Mouse (Mus musculus) myocyte (in vitro differentiated cells): ENCODE data around the gene Atf6b. TPM values are rescaled to one million over a fixed set of nuclear protein-coding genes. Genes with fewer than 3 reads are reported as not detected.

Experiments used
- H3K27me3 ChIP-seq: one replicate; pipeline ENCODE4 v1.6.1; 2011; ENCODE audit not compliant: control insufficient read depth, insufficient read depth, insufficient read length
- H3K36me3 ChIP-seq: one replicate; pipeline ENCODE4 v1.6.1; 2011; ENCODE audit not compliant: control insufficient read depth, insufficient read depth
- H3K4me2 ChIP-seq: one replicate; pipeline ENCODE4 v1.6.1; 2011; ENCODE audit warnings: low read depth, control low read depth
- H3K4me3 ChIP-seq: one replicate; pipeline ENCODE4 v1.5.1; 2011; ENCODE audit warnings: mild to moderate bottlenecking, control low read depth, moderate library complexity
- H3K79me2 ChIP-seq: one replicate; pipeline ENCODE4 v1.6.1; 2011; ENCODE audit not compliant: control insufficient read depth, insufficient read depth
- H3ac ChIP-seq: one replicate; pipeline ENCODE4 v1.6.1; 2011; ENCODE audit not compliant: control insufficient read depth, insufficient read length
- CEBPB ChIP-seq: IDR thresholded peaks from 2 replicates; pipeline ENCODE4 v1.6.1; 2011; ENCODE audit warnings: mild to moderate bottlenecking, moderate library complexity; ENCODE audit not compliant: poor library complexity, insufficient read depth, severe bottlenecking
- E2F4 ChIP-seq: IDR thresholded peaks from one replicate; pipeline ENCODE4 v1.6.1; 2011; ENCODE audit warnings: mild to moderate bottlenecking, control low read depth, moderate library complexity; ENCODE audit not compliant: insufficient read depth
- MAX ChIP-seq: IDR thresholded peaks from one replicate; pipeline ENCODE4 v1.6.1; 2011; ENCODE audit warnings: low read depth, mild to moderate bottlenecking, control low read depth
- MYOD1 ChIP-seq, 3 experiments: IDR thresholded peaks; one replicate each; pipeline ENCODE4 v1.6.1; 2011; ENCODE audit warnings: control low read depth in 2 of 3, low read depth in 2 of 3, mild to moderate bottlenecking in 2 of 3, moderate library complexity in 1 of 3; ENCODE audit not compliant: insufficient read length in 2 of 3, control insufficient read depth in 1 of 3
- MYOG ChIP-seq, 3 experiments: IDR thresholded peaks; one replicate each; pipeline ENCODE4 v1.6.1; 2011; ENCODE audit warnings: control low read depth in 2 of 3, low read depth in 2 of 3, mild to moderate bottlenecking in 2 of 3; ENCODE audit not compliant: insufficient read length in 2 of 3, control insufficient read depth in 1 of 3, insufficient read depth in 1 of 3
- POLR2A ChIP-seq: IDR thresholded peaks from one replicate; pipeline ENCODE4 v1.6.1; 2011; ENCODE audit warnings: low read depth, mild to moderate bottlenecking, control low read depth, moderate library complexity; ENCODE audit not compliant: insufficient read length
- POLR2AphosphoS2 ChIP-seq: IDR thresholded peaks from one replicate; pipeline ENCODE4 v1.6.1; 2011; ENCODE audit warnings: low read depth, control low read depth; ENCODE audit not compliant: insufficient read length
- REST ChIP-seq: IDR thresholded peaks from one replicate; pipeline ENCODE4 v1.6.1; 2011; ENCODE audit warnings: mild to moderate bottlenecking, control low read depth, moderate library complexity; ENCODE audit not compliant: insufficient read depth, insufficient read length
- SRF ChIP-seq: IDR thresholded peaks from one replicate; pipeline ENCODE4 v1.6.1; 2011; ENCODE audit warnings: low read depth; ENCODE audit not compliant: control insufficient read depth, insufficient read length
- TCF12 ChIP-seq: IDR thresholded peaks from one replicate; pipeline ENCODE4 v1.6.1; 2011; ENCODE audit warnings: mild to moderate bottlenecking, control low read depth; ENCODE audit not compliant: poor library complexity, insufficient read depth, severe bottlenecking
- TCF3 ChIP-seq: IDR thresholded peaks from one replicate; pipeline ENCODE4 v1.6.1; 2011; ENCODE audit warnings: low read depth, control low read depth; ENCODE audit not compliant: insufficient read length
- USF1 ChIP-seq: IDR thresholded peaks from one replicate; pipeline ENCODE4 v1.6.1; 2011; ENCODE audit warnings: low read depth, mild to moderate bottlenecking, control low read depth, moderate library complexity
- polyA plus RNA-seq: library from polyadenylated mRNA; unstranded; fragments of >200 nt; fragmentation: generic; extraction: Trizol; gene quantifications from one replicate; pipeline ENCODE4 v1.2.1, GENCODE M21; 2012; ENCODE audit warnings: missing spikeins

The Atf6b gene
- polyA plus RNA-seq, 1 experiment = 42.5 TPM

DNA sequence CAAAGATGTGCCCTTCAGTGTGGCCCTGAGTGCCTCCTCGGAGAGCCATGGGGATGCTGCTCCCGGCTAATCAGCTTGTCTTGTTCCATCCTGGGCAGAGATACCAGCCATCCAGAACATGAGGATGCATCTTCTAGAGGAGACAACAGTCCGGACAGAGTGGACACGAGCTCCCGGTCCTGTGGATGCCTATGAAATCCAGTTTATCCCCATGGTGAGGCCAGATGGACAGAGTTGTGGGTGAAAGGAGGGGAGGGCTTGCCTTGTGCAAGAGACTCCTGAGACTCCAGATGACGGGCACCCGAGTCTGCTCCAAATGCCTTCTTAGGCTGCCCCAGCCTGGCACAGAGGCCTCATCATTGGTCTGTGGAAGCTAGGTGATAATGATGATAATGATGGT lies 26.2 kb downstream of the Atf6b start:
- Histone ChIP-seq H3K4me3 (no peak overlapping the region), H3K27me3 (peaks cover 83% of the 10 kb centered on the region), H3K36me3 (no peaks in the 10 kb centered on the region), H3K4me2 (no peak overlapping the region), H3K79me2 (no peaks in the 10 kb centered on the region), H3ac (no peak overlapping the region)
- TF ChIP-seq MYOG (IDR thresholded peaks at IDR 0.05; ENCODE audit: control insufficient read depth in 1 of 3, insufficient read depth in 1 of 3, insufficient read length in 2 of 3, low read depth in 2 of 3) = no peak
- TF ChIP-seq REST = no peak
- no peak for TF ChIP-seq POLR2AphosphoS2
- no peak for TF ChIP-seq MAX
- no peak for TF ChIP-seq SRF
- no peak for TF ChIP-seq MYOD1 (IDR thresholded peaks at IDR 0.05; ENCODE audit: control insufficient read depth in 1 of 3, insufficient read length in 2 of 3, low read depth in 2 of 3)
- no peak for TF ChIP-seq E2F4
- TF ChIP-seq CEBPB = no peak

DNA sequence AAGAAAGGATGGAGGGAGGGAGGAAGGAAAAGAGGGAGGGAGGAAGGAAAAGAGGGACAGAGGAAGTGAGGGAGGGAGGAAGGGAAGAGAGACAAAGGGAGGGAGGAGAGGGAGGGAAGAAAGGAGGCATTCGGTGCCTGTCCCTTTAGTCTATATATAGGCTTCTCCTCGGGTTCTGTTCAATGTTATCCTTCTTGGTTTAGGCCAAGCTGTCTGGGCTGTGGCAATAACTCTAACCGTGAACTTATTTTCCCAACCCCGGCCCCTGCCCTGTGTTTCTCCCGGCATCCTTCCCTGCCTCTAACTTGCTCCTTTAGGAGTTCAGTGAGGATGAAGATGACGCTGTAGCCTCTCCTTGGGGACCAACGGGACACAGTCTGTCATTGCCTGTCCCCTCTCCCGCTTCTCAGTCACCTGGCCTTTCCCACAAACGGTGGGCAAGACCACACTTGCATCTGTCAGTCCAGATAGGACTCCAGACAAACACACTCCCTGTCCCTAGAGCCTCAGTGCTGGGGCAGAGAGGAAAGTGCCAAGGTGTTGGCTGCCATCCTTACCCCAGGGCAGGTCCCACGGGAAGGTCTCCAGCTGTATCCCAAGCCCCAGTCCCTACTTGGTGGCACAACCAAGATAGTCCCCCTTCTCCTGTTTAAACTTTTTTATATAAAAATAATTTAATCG lies 27.7 kb downstream of the Atf6b start:
- Histone ChIP-seq H3ac (no peak overlapping the region), H3K4me2 (no peak overlapping the region), H3K36me3 (no peaks in the 10 kb centered on the region), H3K79me2 (no peaks in the 10 kb centered on the region), H3K4me3 (no peak overlapping the region), H3K27me3 (peaks cover 95% of the 10 kb centered on the region)
- TF ChIP-seq USF1 = no peak
- no peak for TF ChIP-seq REST
- TF ChIP-seq MYOG (IDR thresholded peaks at IDR 0.05; ENCODE audit: control insufficient read depth in 1 of 3, insufficient read depth in 1 of 3, insufficient read length in 2 of 3, low read depth in 2 of 3) = no peak
- no peak for TF ChIP-seq E2F4
- TF ChIP-seq TCF3 = no peak
- TF ChIP-seq SRF = no peak
- no peak for TF ChIP-seq POLR2A
- TF ChIP-seq MYOD1 (IDR thresholded peaks at IDR 0.05; ENCODE audit: control insufficient read depth in 1 of 3, insufficient read length in 2 of 3, low read depth in 2 of 3) = no peak
- no peak for TF ChIP-seq POLR2AphosphoS2
- TF ChIP-seq CEBPB = no peak
- no peak for TF ChIP-seq TCF12

DNA sequence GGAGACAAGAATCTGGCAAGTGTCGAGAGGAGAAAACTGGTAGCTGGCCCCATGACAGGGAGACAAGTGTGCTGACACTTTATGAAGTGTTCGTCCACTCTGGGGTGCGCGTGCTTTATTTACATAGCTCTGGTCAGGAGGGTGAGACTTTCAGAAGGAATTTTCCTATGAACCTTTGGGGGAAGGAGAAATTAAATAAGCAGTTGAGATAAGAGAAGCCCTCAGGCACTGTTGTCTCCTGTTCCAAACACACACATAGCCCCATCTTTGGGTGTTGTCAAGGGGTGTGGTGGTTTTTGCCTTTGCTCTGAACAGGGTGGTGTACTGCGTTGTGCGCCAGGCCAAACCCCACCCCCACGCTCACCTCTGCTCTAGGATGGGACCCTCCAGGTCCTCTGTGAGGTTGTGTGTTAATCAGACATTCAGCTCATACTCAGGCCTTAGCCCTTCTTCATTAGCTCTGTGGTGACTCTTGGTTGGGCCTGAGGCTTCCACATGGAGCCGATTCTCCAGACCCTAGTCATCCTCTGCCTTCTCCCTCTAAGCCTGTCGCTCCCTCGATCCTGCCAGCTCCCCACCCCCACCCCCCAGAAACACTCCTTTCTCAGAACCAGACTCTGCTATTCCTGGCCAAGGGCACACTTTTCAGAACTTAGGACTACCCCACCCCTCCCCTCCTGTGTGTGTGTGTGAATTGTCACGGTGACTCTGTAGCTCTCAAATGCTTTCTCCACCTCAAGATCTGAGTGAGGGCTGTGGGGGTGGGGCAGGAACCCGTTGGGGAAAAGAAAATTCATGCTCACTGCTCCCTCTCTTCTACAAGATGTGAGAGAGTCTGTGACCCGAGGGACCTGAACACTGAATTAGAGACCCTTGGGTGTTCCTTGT lies 28.5 kb downstream of the Atf6b start:
- peaks cover 95% of the 10 kb centered on the region for H3K27me3 ChIP-seq
- no peaks in the 10 kb centered on the region for H3K36me3 ChIP-seq
- H3ac ChIP-seq = no peak overlapping the region
- TF ChIP-seq USF1 (no peak), REST (no peak), MYOG (IDR thresholded peaks at IDR 0.05; ENCODE audit: control insufficient read depth in 1 of 3, insufficient read depth in 1 of 3, insufficient read length in 2 of 3, low read depth in 2 of 3) (no peak), TCF12 (no peak), MAX (no peak), SRF (no peak), POLR2A (no peak), TCF3 (no peak), MYOD1 (IDR thresholded peaks at IDR 0.05; ENCODE audit: control insufficient read depth in 1 of 3, insufficient read length in 2 of 3, low read depth in 2 of 3) (no peak)
- no peak overlapping the region for H3K4me2 ChIP-seq
- H3K79me2 ChIP-seq = no peaks in the 10 kb centered on the region
- no peak overlapping the region for H3K4me3 ChIP-seq

DNA sequence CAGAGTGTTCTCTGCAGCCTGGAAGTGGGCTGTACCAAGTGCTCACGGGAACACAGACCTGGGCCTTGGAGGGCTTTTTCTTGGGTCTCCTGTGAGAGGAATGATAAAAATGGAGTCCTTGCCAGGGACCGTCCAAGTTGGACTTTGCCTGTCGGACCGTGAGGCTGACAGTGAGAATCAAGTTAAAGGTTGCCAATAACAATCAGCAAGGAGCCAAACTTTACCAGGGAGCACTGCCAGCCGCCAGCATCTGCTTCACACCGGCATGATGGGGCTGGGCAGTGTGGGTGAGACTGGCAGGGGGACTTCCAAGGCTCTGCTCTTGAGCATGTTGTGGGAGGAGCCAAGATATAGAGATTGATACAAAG lies 29.1 kb downstream of the Atf6b start:
- TF ChIP-seq USF1 = no peak
- TF ChIP-seq SRF = no peak
- Histone ChIP-seq H3K27me3 (peaks cover 89% of the 10 kb centered on the region), H3K36me3 (no peaks in the 10 kb centered on the region), H3K79me2 (no peaks in the 10 kb centered on the region), H3K4me3 (no peak overlapping the region), H3ac (no peak overlapping the region), H3K4me2 (no peak overlapping the region)

DNA sequence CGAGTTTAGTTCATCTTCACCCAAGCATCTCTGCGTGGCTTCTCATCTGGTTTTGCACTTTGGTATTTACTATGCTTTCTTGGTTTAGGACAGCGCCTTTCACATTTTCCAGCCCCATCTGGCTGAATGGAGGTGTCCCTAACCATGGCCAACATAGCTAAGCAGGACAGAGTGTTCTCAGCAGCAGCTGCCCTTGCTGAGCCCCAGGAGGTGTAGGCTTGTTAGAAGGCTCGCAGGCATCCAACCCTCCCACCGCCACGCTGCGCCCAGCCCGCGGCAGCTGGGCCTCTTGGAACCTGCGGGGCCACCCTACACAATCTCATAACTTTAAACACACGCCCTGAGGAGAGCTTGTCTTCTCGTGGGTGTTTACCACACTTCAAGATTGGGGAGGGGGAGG lies 29.7 kb downstream of the Atf6b start:
- Histone ChIP-seq H3ac (no peak overlapping the region), H3K79me2 (no peaks in the 10 kb centered on the region), H3K36me3 (no peaks in the 10 kb centered on the region), H3K4me3 (no peak overlapping the region), H3K27me3 (peaks cover 83% of the 10 kb centered on the region), H3K4me2 (no peak overlapping the region)
- TF ChIP-seq TCF12 = no peak
- no peak for TF ChIP-seq MYOD1 (IDR thresholded peaks at IDR 0.05; ENCODE audit: control insufficient read depth in 1 of 3, insufficient read length in 2 of 3, low read depth in 2 of 3)
- no peak for TF ChIP-seq USF1
- TF ChIP-seq MAX = no peak
- TF ChIP-seq SRF = no peak
- no peak for TF ChIP-seq REST
- TF ChIP-seq E2F4 = no peak
- TF ChIP-seq MYOG (IDR thresholded peaks at IDR 0.05; ENCODE audit: control insufficient read depth in 1 of 3, insufficient read depth in 1 of 3, insufficient read length in 2 of 3, low read depth in 2 of 3) = no peak
- TF ChIP-seq CEBPB = no peak
- no peak for TF ChIP-seq POLR2A
- no peak for TF ChIP-seq POLR2AphosphoS2
- no peak for TF ChIP-seq TCF3
